7 mouse cellular contexts compared by ENCODE assay signal in the genomic region with DNA sequence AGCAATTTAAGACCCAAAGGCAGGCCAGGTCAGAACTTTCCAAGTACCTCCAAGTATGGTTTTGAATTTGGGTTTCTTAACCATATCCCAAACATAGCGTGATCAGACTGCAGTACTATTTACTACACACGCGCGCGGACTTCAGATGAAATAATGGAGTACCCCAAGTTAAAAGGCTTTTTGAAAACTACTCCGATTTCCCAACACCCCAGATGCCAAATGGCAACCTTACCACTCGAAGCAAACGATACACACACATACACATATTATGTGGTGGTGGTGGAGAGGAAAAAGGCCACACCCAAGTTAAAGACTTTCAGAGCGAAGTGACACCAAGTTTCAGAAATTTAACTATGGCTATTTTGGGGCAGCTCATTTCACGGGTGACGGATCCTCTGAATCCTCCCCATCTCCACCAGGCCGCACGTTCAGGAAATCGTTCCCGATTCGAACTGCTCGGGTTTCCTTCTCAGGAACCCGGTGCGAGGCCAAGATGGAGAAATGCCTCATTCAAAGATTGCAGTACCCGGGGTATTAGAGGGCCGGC. TPM values are rescaled to one million over a fixed set of nuclear protein-coding genes. Genes with fewer than 3 reads are reported as not detected.
DNase-seq lines count a peak whose midpoint lies in the region; ATAC-seq lines count a peak whose summit lies in the region.

No protein-coding gene starts in this region.

- peak overlapping the region; percentile 78; the same call in 1 of the 2 replicates for H3K27ac ChIP-seq in lung, embryonic 15.5 days
- H3K27ac ChIP-seq in brown adipose tissue, adult 24 weeks (replicated peaks; ENCODE audit: low read depth, low read length) = peak overlapping the region; percentile 47; the same call in 1 of the 2 replicates
- H3K27ac ChIP-seq in forebrain, embryonic 16.5 days (ENCODE audit: low read length) = peak overlapping the region; percentile 83; the same call in 1 of the 2 replicates
- peak overlapping the region; percentile 85 for H3K27ac ChIP-seq in liver, embryonic 13.5 days
- H3K27ac ChIP-seq in stomach, embryonic 15.5 days = peak overlapping the region; percentile 84

- peak overlapping the region; percentile 94 for H3K9ac ChIP-seq in lung, embryonic 15.5 days
- H3K9ac ChIP-seq in forebrain, embryonic 16.5 days (replicated peaks; ENCODE audit: low read depth, low read length) = peak overlapping the region; percentile 95
- H3K9ac ChIP-seq in liver, embryonic 13.5 days = peak overlapping the region; percentile 94
- H3K9ac ChIP-seq in stomach, embryonic 15.5 days = peak overlapping the region; percentile 96

- peak overlapping the region; percentile 57 for H3K4me2 ChIP-seq in lung, embryonic 15.5 days
- H3K4me2 ChIP-seq in forebrain, embryonic 16.5 days (ENCODE audit: low read length) = peak overlapping the region; percentile 90
- peak overlapping the region; percentile 79 for H3K4me2 ChIP-seq in liver, embryonic 13.5 days
- H3K4me2 ChIP-seq in stomach, embryonic 15.5 days = peak overlapping the region; percentile 65

- H3K27me3 ChIP-seq in lung, embryonic 15.5 days = no peaks in the 10 kb centered on the region
- no peaks in the 10 kb centered on the region for H3K27me3 ChIP-seq in forebrain, embryonic 16.5 days (replicated peaks; ENCODE audit: control insufficient read depth, insufficient read depth, low read length)
- H3K27me3 ChIP-seq in liver, embryonic 13.5 days = no peaks in the 10 kb centered on the region
- H3K27me3 ChIP-seq in stomach, embryonic 15.5 days (replicated peaks) = no peaks in the 10 kb centered on the region

- peaks cover 12% of the 10 kb centered on the region for H3K4me1 ChIP-seq in lung, embryonic 15.5 days
- H3K4me1 ChIP-seq in brown adipose tissue, adult 24 weeks (ENCODE audit: control insufficient read depth, insufficient read depth, insufficient read length, low read length) = peaks cover 7% of the 10 kb centered on the region
- H3K4me1 ChIP-seq in forebrain, embryonic 16.5 days (replicated peaks; ENCODE audit: control insufficient read depth, insufficient read depth, low read length) = peaks cover 12% of the 10 kb centered on the region
- H3K4me1 ChIP-seq in liver, embryonic 13.5 days (replicated peaks) = peaks cover 22% of the 10 kb centered on the region
- H3K4me1 ChIP-seq in stomach, embryonic 15.5 days = no peaks in the 10 kb centered on the region

- WGBS in lung, embryonic 15.5 days = 5% methylated on average over 21 of the region's 21 CpGs
- WGBS in forebrain, embryonic 16.5 days = 4% methylated on average over 21 of the region's 21 CpGs
- 1% methylated on average over 21 of the region's 21 CpGs for WGBS in liver, embryonic 13.5 days (ENCODE audit: insufficient replicate concordance)
- WGBS in stomach, embryonic 15.5 days = 2% methylated on average over 21 of the region's 21 CpGs

- peak overlapping the region; percentile 96 for H3K4me3 ChIP-seq in lung, embryonic 15.5 days
- peak overlapping the region; percentile 88 for H3K4me3 ChIP-seq in brown adipose tissue, adult 24 weeks (ENCODE audit: insufficient read depth, low read depth, low read length)
- H3K4me3 ChIP-seq in forebrain, embryonic 16.5 days (replicated peaks; ENCODE audit: low read length) = peak overlapping the region; percentile 91
- H3K4me3 ChIP-seq in liver, embryonic 13.5 days (replicated peaks) = peak overlapping the region; percentile 99
- peak overlapping the region; percentile 99 for H3K4me3 ChIP-seq in stomach, embryonic 15.5 days (replicated peaks)

- DNase-seq in lung, postnatal 14 days = no peak
- peak; percentile 6 for DNase-seq in liver, embryonic 13.5 days
- DNase-seq in adrenal gland, adult 8-10 months = no peak

- H3K9me3 ChIP-seq in lung, embryonic 15.5 days = no peaks in the 10 kb centered on the region
- H3K9me3 ChIP-seq in forebrain, embryonic 16.5 days (ENCODE audit: control insufficient read depth, low read length) = no peaks in the 10 kb centered on the region
- H3K9me3 ChIP-seq in liver, embryonic 13.5 days (replicated peaks) = no peaks in the 10 kb centered on the region
- H3K9me3 ChIP-seq in stomach, embryonic 15.5 days = no peaks in the 10 kb centered on the region

- H3K36me3 ChIP-seq in lung, embryonic 15.5 days = no peaks in the 10 kb centered on the region
- H3K36me3 ChIP-seq in forebrain, embryonic 16.5 days (ENCODE audit: control insufficient read depth, insufficient read depth) = no peaks in the 10 kb centered on the region
- H3K36me3 ChIP-seq in liver, embryonic 13.5 days = no peaks in the 10 kb centered on the region
- H3K36me3 ChIP-seq in stomach, embryonic 15.5 days = no peaks in the 10 kb centered on the region

- ATAC-seq in lung, embryonic 15.5 days (ENCODE audit: borderline replicate concordance, extremely low read depth, low FRiP score, low TSS enrichment) = no peak
- ATAC-seq in forebrain, embryonic 16.5 days = no peak
- no peak for ATAC-seq in liver, embryonic 13.5 days (ENCODE audit: low read depth)
- ATAC-seq in stomach, embryonic 15.5 days (ENCODE audit: insufficient read depth, low FRiP score, low read depth) = no peak

RNA-seq across cellular contexts. Expression of a gene that starts 0.9 kb away (rescaled TPM):
- polyA plus RNA-seq in lung, embryonic 15.5 days (2015; fragmentation: Nextera tagmentation; extraction: Ambion mirVana) = 150 and 160 TPM in 2 replicates
- polyA plus RNA-seq in brown adipose tissue, adult 24 weeks (2012; ENCODE audit: insufficient read depth, insufficient read length, missing spikeins) = 56.5 and 78.4 TPM in 2 replicates
- 268 and 272 TPM in 2 replicates for polyA plus RNA-seq in forebrain, embryonic 16.5 days (2015; fragmentation: Nextera tagmentation; extraction: Ambion mirVana)
- 60.1 and 71.7 TPM in 2 replicates for polyA plus RNA-seq in liver, embryonic 13.5 days (2015; fragmentation: Nextera tagmentation; extraction: Ambion mirVana)
- polyA plus RNA-seq in stomach, embryonic 15.5 days (2015; fragmentation: Nextera tagmentation; extraction: Ambion mirVana) = 154 and 166 TPM in 2 replicates
- total RNA-seq in adrenal gland, adult 8-10 months (2022) = 100 to 1,000 TPM; 115 to 147 (median 119) TPM
